Mouse (Mus musculus): ENCODE measurements at regions not wholly inside any gene's neighbourhood (a gene's known extent, or its start where the extent isn't known, plus 50 kb on each side); places are given as distances from the start of the nearest gene placed in this dataset.

DNA sequence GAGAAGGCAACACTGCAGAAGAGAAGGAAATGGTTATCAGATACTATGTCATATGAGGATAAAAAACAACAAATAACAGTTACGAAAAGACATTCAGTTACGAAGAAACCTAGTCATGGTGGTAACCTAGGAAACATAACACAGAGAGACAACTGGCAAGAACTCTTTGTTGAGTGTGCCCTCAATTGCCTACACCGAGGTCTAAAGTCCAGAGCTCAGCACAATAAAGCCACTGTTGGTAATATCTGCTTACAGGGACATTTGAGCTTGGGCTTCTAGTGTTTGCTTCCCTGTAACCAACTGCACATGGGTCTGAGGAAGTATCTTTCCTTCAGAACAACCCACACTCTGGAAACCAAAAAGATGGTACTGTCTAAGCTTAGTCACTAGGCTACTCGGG, 309.9 kb downstream of the Rwdd3 start:
- no peak overlapping the region for H3K9ac ChIP-seq (replicated peaks)
- H3K27ac ChIP-seq = no peak overlapping the region
- no peaks in the 10 kb centered on the region for H3K27me3 ChIP-seq (ENCODE audit: control insufficient read depth, insufficient read depth, low read length)
- H3K4me3 ChIP-seq (ENCODE audit: insufficient read depth in 1 of 2, low read depth in 2 of 2, low read length in 2 of 2) = no peak overlapping the region
- H3K9me3 ChIP-seq (ENCODE audit: control insufficient read depth, low read length) = no peaks in the 10 kb centered on the region
- TF ChIP-seq CTCF (IDR thresholded peaks at IDR 0.05; ENCODE audit: low read depth) (no peak), EP300 (IDR thresholded peaks at IDR 0.05; ENCODE audit: low read depth) (no peak)
- H3K36me3 ChIP-seq (replicated peaks; ENCODE audit: control insufficient read depth, insufficient read depth, low read depth) = no peaks in the 10 kb centered on the region
- DNase-seq (ENCODE audit: low read depth in 3 of 3, low spot score in 3 of 3) (no peak), ATAC-seq (ENCODE audit: insufficient read depth) (no peak)
- H3K4me2 ChIP-seq (ENCODE audit: low read depth) = no peak overlapping the region
- WGBS (ENCODE audit: insufficient replicate concordance) = 55% methylated on average over 4 of the region's 4 CpGs
- no peaks in the 10 kb centered on the region for H3K4me1 ChIP-seq (replicated peaks; ENCODE audit: control insufficient read depth in 2 of 2, insufficient read depth in 2 of 2, low read length in 1 of 2)

DNA sequence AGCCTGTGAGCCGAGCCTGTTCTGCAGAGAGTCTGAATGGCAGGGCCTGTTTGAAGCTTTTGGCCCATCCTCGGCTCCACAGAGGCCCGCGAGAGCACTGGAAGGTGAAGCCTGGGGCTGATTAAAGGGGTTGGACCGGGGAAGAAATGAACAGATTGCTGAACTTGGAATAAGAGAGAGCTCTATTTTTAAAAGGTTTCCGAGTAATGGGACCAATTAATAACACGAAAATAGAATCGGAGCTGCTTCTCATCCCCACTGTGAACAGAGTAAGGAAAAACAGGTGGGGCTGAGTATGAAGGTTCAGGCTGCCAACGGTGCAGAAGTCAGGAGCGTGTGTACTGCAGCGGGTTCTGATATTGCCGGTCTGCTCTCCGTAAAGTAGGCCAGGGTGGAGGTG, 313.2 kb downstream of the Rwdd3 start:
- Histone ChIP-seq H3K4me2 (ENCODE audit: low read depth) (no peak overlapping the region), H3K4me3 (ENCODE audit: insufficient read depth in 1 of 2, low read depth in 2 of 2, low read length in 2 of 2) (no peak overlapping the region), H3K9ac (replicated peaks) (no peak overlapping the region), H3K36me3 (replicated peaks; ENCODE audit: control insufficient read depth, insufficient read depth, low read depth) (no peaks in the 10 kb centered on the region), H3K9me3 (ENCODE audit: control insufficient read depth, low read length) (no peaks in the 10 kb centered on the region), H3K27me3 (ENCODE audit: control insufficient read depth, insufficient read depth, low read length) (no peaks in the 10 kb centered on the region), H3K27ac (no peak overlapping the region), H3K4me1 (replicated peaks; ENCODE audit: control insufficient read depth in 2 of 2, insufficient read depth in 2 of 2, low read length in 1 of 2) (no peaks in the 10 kb centered on the region)
- DNase-seq (ENCODE audit: low read depth in 3 of 3, low spot score in 3 of 3) (no peak), ATAC-seq (ENCODE audit: insufficient read depth) (no peak)
- 70% methylated on average over 13 of the region's 13 CpGs for whole genome bisulfite sequencing (ENCODE audit: insufficient replicate concordance)
- TF ChIP-seq EP300 (IDR thresholded peaks at IDR 0.05; ENCODE audit: low read depth) (no peak), CTCF (IDR thresholded peaks at IDR 0.05; ENCODE audit: low read depth) (no peak)

DNA sequence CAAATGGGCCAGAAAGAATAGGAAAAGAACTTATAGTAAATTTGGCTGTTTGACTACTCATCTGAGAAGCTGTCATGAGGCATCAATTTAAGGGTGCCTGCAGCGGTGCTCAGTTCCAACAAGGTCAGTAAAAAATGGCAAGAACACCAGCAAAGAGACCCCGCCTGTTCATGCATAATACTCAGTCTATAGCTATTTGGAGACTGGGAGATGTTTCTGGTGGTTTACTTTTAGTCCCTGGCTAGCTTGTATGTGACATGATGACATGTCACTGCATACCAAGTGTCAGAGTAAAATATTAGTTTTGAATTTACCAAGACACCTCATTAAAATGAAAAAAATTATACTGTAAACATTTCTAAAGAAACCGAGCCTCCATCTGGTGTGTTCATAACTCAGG, 317.2 kb downstream of the Rwdd3 start:
- H3K4me1 ChIP-seq (replicated peaks; ENCODE audit: control insufficient read depth in 2 of 2, insufficient read depth in 2 of 2, low read length in 1 of 2) = no peaks in the 10 kb centered on the region
- H3K36me3 ChIP-seq (replicated peaks; ENCODE audit: control insufficient read depth, insufficient read depth, low read depth) = no peaks in the 10 kb centered on the region
- 58% methylated on average over 3 of the region's 3 CpGs for WGBS (ENCODE audit: insufficient replicate concordance)
- DNase-seq (ENCODE audit: low read depth in 3 of 3, low spot score in 3 of 3) (no peak), ATAC-seq (ENCODE audit: insufficient read depth) (no peak)
- no peak for TF ChIP-seq CTCF (IDR thresholded peaks at IDR 0.05; ENCODE audit: low read depth)
- no peak for TF ChIP-seq EP300 (IDR thresholded peaks at IDR 0.05; ENCODE audit: low read depth)
- no peak overlapping the region for H3K4me3 ChIP-seq (ENCODE audit: insufficient read depth in 1 of 2, low read depth in 2 of 2, low read length in 2 of 2)
- H3K27ac ChIP-seq = no peak overlapping the region
- no peaks in the 10 kb centered on the region for H3K9me3 ChIP-seq (ENCODE audit: control insufficient read depth, low read length)
- H3K4me2 ChIP-seq (ENCODE audit: low read depth) = no peak overlapping the region
- no peak overlapping the region for H3K9ac ChIP-seq (replicated peaks)
- no peaks in the 10 kb centered on the region for H3K27me3 ChIP-seq (ENCODE audit: control insufficient read depth, insufficient read depth, low read length)

DNA sequence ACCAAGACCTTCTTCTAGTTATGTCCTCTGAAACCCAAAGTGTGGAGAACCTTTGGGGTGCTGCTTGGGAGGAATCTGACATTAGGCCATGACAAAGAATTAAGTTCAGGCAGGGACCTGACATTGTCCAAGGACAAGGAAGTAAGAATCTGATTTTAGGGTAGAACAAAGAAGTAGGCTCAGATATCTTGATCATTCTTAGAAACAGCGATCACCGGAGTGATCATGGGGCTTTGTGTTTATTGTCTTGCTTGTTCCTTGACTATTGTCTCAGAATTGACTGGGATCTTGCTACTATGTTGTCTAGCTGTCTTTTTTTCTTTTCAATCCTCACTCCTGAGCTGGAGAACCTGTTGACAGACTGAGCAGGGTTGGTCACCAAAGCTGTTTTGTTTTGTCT, 327.9 kb downstream of the Rwdd3 start:
- Histone ChIP-seq H3K9ac (replicated peaks) (no peak overlapping the region), H3K36me3 (replicated peaks; ENCODE audit: control insufficient read depth, insufficient read depth, low read depth) (no peaks in the 10 kb centered on the region), H3K4me2 (ENCODE audit: low read depth) (no peak overlapping the region), H3K27ac (no peak overlapping the region), H3K9me3 (ENCODE audit: control insufficient read depth, low read length) (no peaks in the 10 kb centered on the region), H3K4me1 (replicated peaks; ENCODE audit: control insufficient read depth in 2 of 2, insufficient read depth in 2 of 2, low read length in 1 of 2) (no peaks in the 10 kb centered on the region), H3K27me3 (ENCODE audit: control insufficient read depth, insufficient read depth, low read length) (no peaks in the 10 kb centered on the region), H3K4me3 (ENCODE audit: insufficient read depth in 1 of 2, low read depth in 2 of 2, low read length in 2 of 2) (no peak overlapping the region)
- no peak for ATAC-seq (ENCODE audit: insufficient read depth)
- no peak for DNase-seq (ENCODE audit: low read depth in 3 of 3, low spot score in 3 of 3)
- WGBS (ENCODE audit: insufficient replicate concordance) = 61% methylated on average over 2 of the region's 2 CpGs
- TF ChIP-seq EP300 (IDR thresholded peaks at IDR 0.05; ENCODE audit: low read depth) (no peak), CTCF (IDR thresholded peaks at IDR 0.05; ENCODE audit: low read depth) (no peak)

DNA sequence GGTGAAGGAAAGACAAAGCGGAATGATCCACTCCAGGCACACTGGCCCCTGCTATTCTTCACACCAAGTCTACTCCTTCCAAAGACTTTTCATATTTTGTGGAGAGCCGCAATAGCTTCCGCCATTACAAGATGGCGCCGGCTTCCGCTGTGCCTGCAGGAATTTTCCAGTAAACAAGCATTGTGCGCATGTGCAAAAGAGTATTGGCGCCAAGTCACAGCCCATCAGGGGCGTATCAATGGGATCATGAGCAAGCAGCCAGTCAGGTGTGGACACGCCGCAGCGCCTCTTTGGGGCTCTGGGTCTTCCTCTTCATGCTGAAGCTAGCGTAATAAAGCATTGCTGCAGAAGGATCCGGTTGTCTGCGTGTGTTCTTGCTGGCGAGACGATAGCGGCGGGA, 348.0 kb downstream of the Rwdd3 start:
- no peaks in the 10 kb centered on the region for H3K4me1 ChIP-seq (replicated peaks; ENCODE audit: control insufficient read depth in 2 of 2, insufficient read depth in 2 of 2, low read length in 1 of 2)
- H3K27ac ChIP-seq = no peak overlapping the region
- 75% methylated on average over 19 of the region's 19 CpGs for WGBS (ENCODE audit: insufficient replicate concordance)
- DNase-seq (ENCODE audit: low read depth in 3 of 3, low spot score in 3 of 3) (no peak), ATAC-seq (ENCODE audit: insufficient read depth) (no peak)
- TF ChIP-seq CTCF (IDR thresholded peaks at IDR 0.05; ENCODE audit: low read depth) = no peak
- no peak for TF ChIP-seq EP300 (IDR thresholded peaks at IDR 0.05; ENCODE audit: low read depth)
- no peaks in the 10 kb centered on the region for H3K36me3 ChIP-seq (replicated peaks; ENCODE audit: control insufficient read depth, insufficient read depth, low read depth)
- H3K9ac ChIP-seq (replicated peaks) = no peak overlapping the region
- no peaks in the 10 kb centered on the region for H3K27me3 ChIP-seq (ENCODE audit: control insufficient read depth, insufficient read depth, low read length)
- H3K9me3 ChIP-seq (ENCODE audit: control insufficient read depth, low read length) = no peaks in the 10 kb centered on the region
- no peak overlapping the region for H3K4me3 ChIP-seq (ENCODE audit: insufficient read depth in 1 of 2, low read depth in 2 of 2, low read length in 2 of 2)
- H3K4me2 ChIP-seq (ENCODE audit: low read depth) = no peak overlapping the region
